Mouse (Mus musculus) limb, embryonic 14.5 days (tissue): Measurements from ENCODE around the gene Slc24a3. TPM values are rescaled to one million over a fixed set of nuclear protein-coding genes. Genes with fewer than 3 reads are reported as not detected.

Source experiments
- ATAC-seq: fragments of 200-750 bp; cut with Nextera tagmentation; 2 replicates; pipeline ENCODE4 v1.8.0; 2017; ENCODE audit warnings: low read depth, moderate number of reproducible peaks, moderate TSS enrichment; ENCODE audit not compliant: low FRiP score
- DNase-seq: peaks from one replicate; pipeline ENCODE4 v3.0.0-alpha.2; 2015; ENCODE audit warnings: low spot score
- H3K27ac ChIP-seq: fragments of 300-500 bp; sonication (generic); replicated peaks from 2 replicates; pipeline ENCODE4 v1.5.1; 2014; ENCODE audit warnings: low read depth, mild to moderate bottlenecking, low read length, moderate library complexity, mixed read lengths
- H3K27me3 ChIP-seq: fragments of 300-500 bp; sonication (generic); 2 replicates; pipeline ENCODE4 v1.6.1; 2014; ENCODE audit warnings: low read length, mixed read lengths; ENCODE audit not compliant: control insufficient read depth, insufficient read depth
- H3K36me3 ChIP-seq: fragments of 300-500 bp; sonication (generic); 2 replicates; pipeline ENCODE4 v1.6.1; 2014; ENCODE audit warnings: mild to moderate bottlenecking, low read length, moderate library complexity, mixed read lengths; ENCODE audit not compliant: control insufficient read depth, insufficient read depth
- H3K4me1 ChIP-seq: fragments of 300-500 bp; sonication (generic); 2 replicates; pipeline ENCODE4 v1.6.1; 2014; ENCODE audit warnings: antibody characterized with exemption, low read length, mixed read lengths; ENCODE audit not compliant: control insufficient read depth, insufficient read depth
- H3K4me2 ChIP-seq: fragments of 300-500 bp; sonication (generic); replicated peaks from 2 replicates; pipeline ENCODE4 v1.6.1; 2014; ENCODE audit warnings: low read depth, mild to moderate bottlenecking, low read length, moderate library complexity; ENCODE audit not compliant: severe bottlenecking
- H3K4me3 ChIP-seq: fragments of 300-500 bp; sonication (generic); replicated peaks from 2 replicates; pipeline ENCODE4 v1.5.1; 2014; ENCODE audit warnings: low read length
- H3K9ac ChIP-seq: fragments of 300-500 bp; sonication (generic); 2 replicates; pipeline ENCODE4 v1.6.1; 2014; ENCODE audit warnings: mild to moderate bottlenecking, low read depth, low read length, moderate library complexity; ENCODE audit not compliant: severe bottlenecking
- H3K9me3 ChIP-seq: fragments of 300-500 bp; sonication (generic); 2 replicates; pipeline ENCODE4 v1.6.1; 2016; ENCODE audit warnings: low read length; ENCODE audit not compliant: control insufficient read depth
- POLR2A ChIP-seq: fragments of 200-500 bp; IDR thresholded peaks from 2 replicates; pipeline ENCODE4 v1.8.0; 2012; ENCODE audit warnings: inconsistent platforms, mild to moderate bottlenecking, moderate library complexity, borderline replicate concordance; ENCODE audit not compliant: insufficient read depth, insufficient read length; ENCODE audit errors: extremely low read depth
- WGBS: fragments of 180-500 bp; shearing (Covaris S2); extraction: QIAGEN DNeasy Blood & Tissue Kit; methylation state at CpG from one replicate; pipeline ENCODE4 v1.1.7; 2014; 5-methylcytosine and 5-hydroxymethylcytosine counted together
- polyA plus RNA-seq, 2 experiments: library from polyadenylated mRNA; depleted of rRNA in 1 of 2; stranded (reverse) in 1 of 2; unstranded in 1 of 2; fragments of >200 nt; fragmentation: Nextera tagmentation in 1 of 2; extraction: Ambion mirVana in 1 of 2; gene quantifications; 2 replicates each; pipeline versions ENCODE4 v1.2.1 to v1.2.3; 2012 to 2014

Gene Slc24a3
- polyA plus RNA-seq, 2 experiments: 4.7 to 7.4 TPM

DNA sequence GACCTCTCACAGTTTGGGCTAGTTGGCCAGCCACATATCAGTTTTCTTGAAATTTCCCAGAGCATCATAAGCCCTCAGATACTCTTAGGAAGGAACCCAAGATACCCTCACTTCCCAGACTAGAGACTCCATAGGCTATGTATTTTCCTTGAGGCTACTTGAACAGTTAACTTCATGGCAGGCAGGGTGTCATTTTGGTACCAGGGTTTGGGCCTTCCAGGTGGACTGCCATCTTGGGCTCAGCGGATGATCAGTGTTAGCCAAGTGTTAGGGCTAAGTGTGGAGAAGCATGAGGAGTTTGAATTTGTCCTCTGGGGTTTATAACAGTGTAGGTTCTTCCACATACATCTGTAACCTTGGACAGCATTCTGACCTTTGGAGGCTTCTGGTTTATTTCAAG, 124.6 kb downstream of the Slc24a3 start:
- H3K36me3 ChIP-seq: no peaks in the 10 kb centered on the region
- no peak for TF ChIP-seq POLR2A
- H3K27ac ChIP-seq: no peak overlapping the region
- H3K9me3 ChIP-seq: no peaks in the 10 kb centered on the region
- no peak for DNase-seq
- H3K27me3 ChIP-seq: no peaks in the 10 kb centered on the region
- no peak for ATAC-seq
- no peak overlapping the region for H3K9ac ChIP-seq
- H3K4me2 ChIP-seq: no peak overlapping the region
- peaks cover 10% of the 10 kb centered on the region for H3K4me1 ChIP-seq
- WGBS: 88% methylated on average over 1 of the region's 1 CpGs
- no peak overlapping the region for H3K4me3 ChIP-seq

DNA sequence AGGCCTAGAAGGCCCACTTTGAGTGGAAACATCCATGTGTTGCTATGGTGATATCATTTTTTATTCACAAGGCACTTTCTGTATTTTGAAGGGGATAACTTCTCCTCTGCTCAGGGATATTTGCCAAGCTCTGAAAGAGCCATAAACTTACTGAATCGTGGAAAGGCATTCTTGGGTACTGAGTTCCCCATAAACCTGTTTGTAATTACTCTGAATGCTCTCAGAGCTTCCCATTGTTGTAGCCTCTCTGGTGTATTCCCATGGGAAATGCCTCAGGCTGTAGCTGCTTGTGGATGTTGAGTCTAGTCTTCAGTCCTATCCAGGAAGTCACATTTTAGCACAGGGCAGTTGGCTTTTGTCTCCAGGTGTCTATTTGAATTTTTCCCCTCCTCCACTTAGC, 125.3 kb downstream of the Slc24a3 start:
- H3K36me3 ChIP-seq: no peaks in the 10 kb centered on the region
- no peak overlapping the region for H3K9ac ChIP-seq
- H3K9me3 ChIP-seq: no peaks in the 10 kb centered on the region
- H3K27me3 ChIP-seq: no peaks in the 10 kb centered on the region
- 9% methylated on average over 1 of the region's 1 CpGs for WGBS
- H3K27ac ChIP-seq: peak overlapping the region; percentile 43; the same call in 1 of the 2 replicates
- DNase-seq: peak; percentile 76
- no peak for TF ChIP-seq POLR2A
- no peak overlapping the region for H3K4me2 ChIP-seq
- peak; percentile 73; the same call in 1 of the 2 replicates for ATAC-seq
- no peak overlapping the region for H3K4me3 ChIP-seq
- H3K4me1 ChIP-seq: peaks cover 10% of the 10 kb centered on the region

DNA sequence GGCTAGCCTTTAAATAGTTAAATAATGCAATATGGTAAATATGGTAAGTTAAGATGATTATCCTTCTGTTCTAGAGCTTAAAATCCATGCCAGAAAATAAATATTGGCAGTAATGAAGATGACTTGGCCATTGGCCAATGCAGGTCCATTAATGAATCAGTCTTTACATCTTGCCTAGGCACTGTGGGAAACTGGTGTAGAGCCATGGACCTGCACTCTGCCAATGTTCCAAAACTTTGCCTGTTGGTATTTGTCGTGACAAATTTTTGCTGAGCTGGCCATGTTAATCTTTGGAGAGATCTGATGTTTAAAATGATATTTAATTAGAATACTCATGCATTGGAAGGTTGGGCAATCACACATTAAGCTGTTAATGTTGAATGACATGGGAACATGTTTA, 129.4 kb downstream of the Slc24a3 start:
- Histone ChIP-seq H3K9ac (no peak overlapping the region), H3K36me3 (no peaks in the 10 kb centered on the region), H3K9me3 (no peaks in the 10 kb centered on the region), H3K4me2 (no peak overlapping the region), H3K4me3 (no peak overlapping the region), H3K27ac (no peak overlapping the region), H3K27me3 (no peaks in the 10 kb centered on the region), H3K4me1 (peaks cover 13% of the 10 kb centered on the region)
- WGBS: 83% methylated on average over 1 of the region's 1 CpGs
- DNase-seq: no peak
- TF ChIP-seq POLR2A: no peak
- ATAC-seq: no peak

DNA sequence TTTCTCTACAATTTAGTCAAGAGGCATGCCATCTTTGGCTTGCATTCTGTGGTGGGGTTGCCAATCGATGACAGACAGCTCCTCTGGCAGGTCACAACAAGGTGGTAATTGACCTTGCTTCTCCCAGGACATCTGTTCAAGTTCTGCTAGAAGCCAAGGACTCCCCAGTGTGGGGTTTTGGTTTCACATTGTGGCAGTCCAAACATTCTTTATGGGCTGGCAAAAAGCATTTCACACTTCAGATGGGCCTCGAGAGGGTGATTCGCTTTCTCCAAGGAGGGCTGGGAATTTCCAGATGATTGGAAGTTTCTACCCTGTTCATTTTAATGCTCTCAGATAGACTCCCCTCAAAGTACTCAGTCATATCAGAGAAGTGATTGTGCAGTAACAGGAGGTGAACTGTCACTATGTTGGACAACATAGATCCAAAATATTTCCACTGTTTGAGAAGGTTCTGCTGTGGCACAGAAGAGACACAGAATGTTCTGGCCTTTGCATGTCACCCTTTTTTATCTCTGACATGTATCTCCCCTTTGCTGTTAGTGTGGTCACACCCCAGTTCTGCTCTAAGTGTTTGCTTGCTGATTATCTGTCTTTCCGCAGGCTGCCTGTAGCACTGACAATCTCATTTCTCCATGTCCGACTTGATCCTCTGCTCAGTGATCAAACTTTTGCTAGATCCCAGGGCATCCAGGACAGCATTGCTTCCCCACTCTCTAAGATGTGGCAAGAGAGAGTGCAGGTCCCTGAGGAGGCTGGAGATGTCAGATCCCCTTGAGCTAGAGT, 132.6 kb downstream of the Slc24a3 start:
- H3K4me3 ChIP-seq: no peak overlapping the region
- no peaks in the 10 kb centered on the region for H3K27me3 ChIP-seq
- H3K9me3 ChIP-seq: no peaks in the 10 kb centered on the region
- DNase-seq (no peak), ATAC-seq (no peak)
- no peak overlapping the region for H3K9ac ChIP-seq
- no peaks in the 10 kb centered on the region for H3K36me3 ChIP-seq
- WGBS: 57% methylated on average over 5 of the region's 5 CpGs
- H3K27ac ChIP-seq: no peak overlapping the region
- no peak overlapping the region for H3K4me2 ChIP-seq
- no peak for TF ChIP-seq POLR2A
- H3K4me1 ChIP-seq: peaks cover 3% of the 10 kb centered on the region; the same call in 1 of the 2 replicates

DNA sequence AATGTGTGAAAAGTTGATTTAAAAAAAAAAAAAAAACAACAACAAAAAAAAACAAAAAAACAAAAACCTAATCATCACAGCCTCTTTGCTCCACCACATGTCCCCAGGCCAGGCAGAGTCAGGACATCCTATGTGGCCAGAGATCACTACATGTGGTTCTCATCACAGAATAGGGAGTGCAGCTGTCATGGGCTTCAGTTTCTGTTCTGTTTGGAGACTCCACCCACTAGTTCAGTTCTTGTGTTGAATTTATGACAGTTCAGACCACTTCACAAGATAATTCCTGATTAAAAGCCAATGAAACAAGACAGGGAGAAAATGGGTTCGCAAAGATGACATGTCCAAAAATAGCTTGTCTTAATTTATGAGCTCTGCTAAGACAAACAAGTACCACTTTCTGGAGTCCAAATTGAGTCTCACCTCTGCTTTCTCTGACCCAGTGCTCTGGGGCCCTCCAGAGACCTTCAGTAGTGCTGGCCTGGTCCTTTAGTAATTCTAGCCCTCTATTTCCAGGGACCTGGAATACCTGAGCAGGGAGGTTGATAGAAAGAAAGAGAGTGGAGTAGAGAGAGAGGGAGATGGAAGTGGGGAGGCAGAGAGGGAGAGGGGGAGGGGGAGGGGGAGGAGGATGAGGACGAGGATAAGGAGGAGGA, 139.8 kb downstream of the Slc24a3 start:
- TF ChIP-seq POLR2A: no peak
- Histone ChIP-seq H3K36me3 (no peaks in the 10 kb centered on the region), H3K27ac (no peak overlapping the region), H3K9ac (no peak overlapping the region), H3K27me3 (no peaks in the 10 kb centered on the region), H3K4me1 (no peaks in the 10 kb centered on the region), H3K4me2 (no peak overlapping the region), H3K9me3 (no peaks in the 10 kb centered on the region), H3K4me3 (no peak overlapping the region)
- ATAC-seq: no peak
- DNase-seq: no peak
- 66% methylated on average over 2 of the region's 2 CpGs for WGBS
